Mouse (Mus musculus) lung, postnatal 14 days (tissue): ENCODE measurements around the gene Cfap69.
"Not testable (repeated sequence)": the region's sequence is repeated elsewhere in the genome, so short reads cannot be mapped to it uniquely, and the experiment has no call there.

Experiments
- DNase-seq: peaks from one replicate; pipeline ENCODE4 v3.0.0; 2021

Gene Cfap69

GRCm38 (mm10) chr5:5663655-5664370, at the start of gene Cfap69:
Cfap69 (minus strand) TSS chr5:5664239.
- DNase-seq, result peak; percentile 73

- DNase-seq, result no peak
These were observed 47.0 kb upstream of the Cfap69 start for GRCm38 (mm10) chr5:5711032-5711431.

- DNase-seq, result no peak
These were observed 43.6 kb upstream of the Cfap69 start for GRCm38 (mm10) chr5:5707341-5708278.

- DNase-seq, result no peak
These were observed 41.0 kb upstream of the Cfap69 start for GRCm38 (mm10) chr5:5705019-5705418.

GRCm38 (mm10) chr5:5700386-5700785, 36.3 kb upstream of the Cfap69 start:
- DNase-seq, result no peak

- no peak for DNase-seq
These were observed 34.8 kb upstream of the Cfap69 start for GRCm38 (mm10) chr5:5698830-5699229.

- DNase-seq, result no peak
These were observed 31.4 kb upstream of the Cfap69 start for GRCm38 (mm10) chr5:5695401-5695942.

GRCm38 (mm10) chr5:5693956-5694653, 30.1 kb upstream of the Cfap69 start, which contains the start of gene Steap2:
Steap2 (minus strand) TSS chr5:5694578.
- DNase-seq, result peak; percentile 47

GRCm38 (mm10) chr5:5693541-5693955, 29.5 kb upstream of the Cfap69 start:
- DNase-seq, result peak; percentile 7

GRCm38 (mm10) chr5:5692167-5692738, 28.2 kb upstream of the Cfap69 start:
- DNase-seq, result no peak

GRCm38 (mm10) chr5:5688945-5689540, 25.0 kb upstream of the Cfap69 start:
- no peak for DNase-seq

- DNase-seq, result no peak
These were observed 24.2 kb upstream of the Cfap69 start for GRCm38 (mm10) chr5:5688228-5688627.

GRCm38 (mm10) chr5:5686973-5687372, 22.9 kb upstream of the Cfap69 start:
- no peak for DNase-seq

- not testable (repeated sequence) for DNase-seq
These were observed 20.9 kb upstream of the Cfap69 start for GRCm38 (mm10) chr5:5684946-5685345.

GRCm38 (mm10) chr5:5683292-5683691, 19.3 kb upstream of the Cfap69 start:
- no peak for DNase-seq

- DNase-seq, result no peak
These were observed 15.4 kb upstream of the Cfap69 start for GRCm38 (mm10) chr5:5679459-5679858.

GRCm38 (mm10) chr5:5676082-5676481, 12.0 kb upstream of the Cfap69 start:
- DNase-seq, result no peak

GRCm38 (mm10) chr5:5668920-5669319, 4.9 kb upstream of the Cfap69 start:
- no peak for DNase-seq

GRCm38 (mm10) chr5:5664371-5664926, 410 bp upstream of the Cfap69 start:
- no peak for DNase-seq

- DNase-seq, result no peak
These were observed 982 bp downstream of the Cfap69 start for GRCm38 (mm10) chr5:5663057-5663456.

- no peak for DNase-seq
These were observed 5.4 kb downstream of the Cfap69 start for GRCm38 (mm10) chr5:5658680-5659079.

- no peak for DNase-seq
These were observed 6.1 kb downstream of the Cfap69 start for GRCm38 (mm10) chr5:5657932-5658331.
